Mouse (Mus musculus) kidney, adult 11 months (tissue): Measurements from ENCODE around the gene Ak2.

Experiments used
- DNase-seq: peaks from one replicate; pipeline ENCODE4 v3.0.0; 2022

Gene Ak2

DNA sequence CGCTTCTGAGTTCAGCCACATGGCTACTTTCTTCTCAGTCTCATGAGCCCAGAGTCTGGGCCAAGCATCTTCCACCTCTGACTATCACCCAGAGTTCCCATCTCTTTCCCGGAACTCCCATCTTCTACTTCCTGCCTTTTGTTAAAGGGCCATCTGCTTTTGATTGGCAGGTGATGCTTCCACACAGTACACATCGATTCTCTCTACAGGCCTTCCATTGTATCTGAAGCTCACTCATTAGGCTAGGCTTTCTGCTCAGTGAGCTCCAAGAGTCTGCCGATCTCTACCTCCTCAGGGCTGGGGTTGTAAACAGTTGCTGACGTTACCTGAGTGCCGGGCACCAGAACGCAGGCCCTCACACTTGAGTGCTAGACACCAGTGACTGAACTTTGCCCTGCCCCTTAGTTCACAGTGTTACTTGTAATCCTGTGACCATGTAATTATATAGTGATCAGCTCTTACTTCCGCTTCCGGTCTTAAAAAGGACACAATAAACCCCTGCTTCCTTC, at the start of gene Ak2:
TSS of gene Ak2 (plus strand) at position 459 of the 509 bp plus-strand sequence.
- no peak for DNase-seq

DNA sequence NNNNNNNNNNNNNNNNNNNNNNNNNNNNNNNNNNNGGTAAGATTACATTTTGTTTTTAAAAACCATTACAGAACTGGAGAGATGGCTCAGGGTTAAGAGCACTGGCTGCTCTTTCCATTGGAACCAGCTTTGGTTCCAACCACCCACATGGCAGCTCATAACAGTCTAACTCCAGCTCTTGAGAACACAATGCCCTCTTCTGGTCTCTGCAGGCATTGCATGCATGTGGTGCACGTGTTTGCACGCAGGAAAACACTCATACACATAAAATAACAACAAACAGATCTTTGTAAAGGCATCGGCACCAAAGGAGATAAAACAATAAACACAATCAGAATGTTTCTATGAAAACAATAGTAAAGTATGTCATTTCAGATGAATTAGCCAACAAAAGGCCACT, 49.4 kb upstream of the Ak2 start:
- no peak for DNase-seq

DNA sequence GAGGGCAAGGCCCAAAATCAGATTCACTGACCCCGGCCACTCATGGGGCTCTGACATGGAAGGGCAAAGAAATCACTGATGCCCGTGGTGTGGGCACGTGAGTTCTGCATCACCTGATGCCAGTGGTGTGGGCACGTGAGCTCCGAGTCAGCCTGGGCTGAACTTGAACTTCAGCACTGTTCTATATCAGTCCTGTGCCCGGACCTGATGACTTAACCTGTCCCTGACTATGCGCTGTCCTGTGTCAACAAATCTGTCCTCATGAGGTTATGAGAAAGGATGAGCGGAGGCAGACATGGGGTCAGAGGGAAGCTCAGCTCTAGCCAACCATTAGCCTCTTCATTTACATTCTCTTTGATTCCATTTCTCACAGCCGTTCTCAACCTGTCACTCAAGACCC, 45.0 kb upstream of the Ak2 start:
- DNase-seq = no peak

DNA sequence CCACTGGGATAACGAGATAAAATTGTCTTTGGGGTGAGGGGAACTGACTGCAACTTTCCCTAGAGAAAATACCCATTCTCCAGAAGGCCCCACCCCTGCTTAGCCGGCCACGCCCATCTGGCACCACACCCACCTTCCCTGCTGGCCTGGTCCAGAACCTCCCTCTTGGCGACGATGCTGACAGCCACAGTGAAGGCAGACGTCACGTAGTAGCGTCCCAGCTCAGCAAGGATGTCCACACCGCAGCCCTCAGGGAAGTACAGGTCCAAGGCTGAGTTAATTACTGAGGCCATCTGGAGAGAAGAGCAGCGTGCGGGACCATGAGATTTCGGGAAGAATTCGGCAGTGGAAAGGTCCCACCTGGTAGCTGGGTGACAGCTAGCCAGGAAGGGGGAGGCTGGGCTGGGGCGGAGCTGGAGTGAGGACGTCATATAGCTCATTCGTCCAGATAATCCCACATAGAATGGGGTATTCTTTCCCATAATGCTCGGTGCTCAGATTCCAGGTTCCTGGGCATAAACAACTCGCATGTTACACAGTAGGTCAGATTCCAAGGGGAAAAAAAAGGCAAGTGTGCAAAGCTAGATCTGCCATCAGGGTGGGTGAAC, 44.3 kb upstream of the Ak2 start:
- no peak for DNase-seq

DNA sequence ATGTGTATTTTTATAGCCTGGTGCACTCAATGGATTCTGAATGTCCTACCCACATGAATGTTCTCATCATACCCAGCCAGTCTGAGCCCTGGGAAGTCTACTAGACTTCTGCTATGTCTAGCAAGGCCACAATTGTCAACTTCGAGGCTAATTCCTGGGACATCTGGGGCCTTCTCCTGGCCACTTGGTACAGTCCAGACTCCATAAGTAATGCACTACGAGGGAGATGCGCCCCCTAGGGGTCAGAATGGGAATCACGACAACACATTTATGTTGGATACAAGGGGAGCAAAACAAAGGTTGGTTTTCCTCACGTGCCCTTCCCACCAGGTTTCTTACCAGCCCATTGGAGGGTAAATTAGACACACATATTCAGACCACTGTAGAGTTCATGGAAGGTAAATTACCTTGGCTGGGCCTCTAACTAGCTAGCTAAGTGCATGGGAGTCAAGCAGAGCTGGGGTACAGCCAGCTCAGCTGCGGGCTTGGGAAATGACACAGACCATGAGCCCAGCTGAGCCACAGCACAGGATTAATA, 43.6 kb upstream of the Ak2 start:
- no peak for DNase-seq

DNA sequence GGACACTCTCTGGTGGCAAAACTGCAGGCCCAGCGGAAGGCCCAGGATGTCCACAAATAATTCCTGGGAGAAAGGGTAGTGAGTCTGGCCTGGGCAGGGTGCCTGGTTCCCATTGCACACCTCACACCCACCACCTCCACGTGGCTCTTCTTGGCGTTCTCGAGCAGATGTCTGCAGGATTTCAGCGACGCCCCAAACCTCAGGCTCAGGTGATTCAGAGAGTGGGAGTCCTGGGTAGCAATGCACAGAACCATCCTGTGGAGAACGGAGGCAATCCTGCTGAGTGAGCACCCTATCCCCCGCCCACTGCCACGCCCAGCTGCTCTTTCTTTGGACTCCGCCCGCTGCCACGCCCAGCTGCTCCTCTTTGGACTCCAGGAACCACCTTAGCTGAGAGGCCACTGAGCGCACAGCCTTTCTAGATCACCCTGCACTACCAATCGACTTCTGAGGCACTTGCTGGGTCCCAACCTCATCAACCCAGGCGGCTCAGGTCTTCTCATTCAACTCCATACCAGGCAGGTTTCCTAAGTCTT, 42.2 kb upstream of the Ak2 start:
- DNase-seq = no peak

DNA sequence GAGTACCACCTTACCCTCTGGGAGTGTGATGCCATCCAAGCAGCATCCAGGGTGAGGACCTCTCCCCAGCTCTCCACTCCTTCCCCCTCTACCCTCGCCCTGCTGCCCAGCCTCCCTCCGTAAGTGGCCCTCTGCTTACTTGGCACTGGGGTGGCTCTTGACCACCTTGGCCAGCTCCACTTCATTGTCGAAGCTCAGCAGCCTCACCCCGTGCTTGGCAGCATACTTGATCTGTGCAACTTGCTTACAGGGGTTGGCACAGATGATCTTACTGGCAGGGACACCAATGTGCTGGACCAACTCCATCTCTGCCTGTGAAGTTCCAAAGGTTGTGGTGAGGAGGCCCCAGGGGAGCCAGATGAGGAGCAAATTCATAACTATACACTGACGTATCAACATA, 41.3 kb upstream of the Ak2 start:
- DNase-seq = peak; percentile 67

DNA sequence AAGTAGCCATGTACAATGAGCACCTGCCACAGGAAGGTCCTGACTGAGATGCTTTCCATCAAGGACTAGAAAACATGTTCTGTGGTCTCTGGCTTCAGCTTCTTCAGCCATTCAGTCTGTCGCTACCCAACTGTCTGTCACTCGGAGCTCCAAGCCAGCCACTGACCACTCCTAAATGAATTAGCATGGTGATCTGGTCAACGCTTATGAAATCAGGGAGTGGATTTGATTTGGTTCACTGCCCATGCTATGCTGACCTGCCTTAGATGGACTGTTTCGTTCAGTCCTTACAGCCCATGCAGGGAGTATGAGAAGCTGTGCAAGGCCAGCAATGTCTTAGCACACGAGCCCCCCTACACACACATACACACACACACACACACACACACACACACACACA, 37.9 kb upstream of the Ak2 start:
- DNase-seq = no peak

DNA sequence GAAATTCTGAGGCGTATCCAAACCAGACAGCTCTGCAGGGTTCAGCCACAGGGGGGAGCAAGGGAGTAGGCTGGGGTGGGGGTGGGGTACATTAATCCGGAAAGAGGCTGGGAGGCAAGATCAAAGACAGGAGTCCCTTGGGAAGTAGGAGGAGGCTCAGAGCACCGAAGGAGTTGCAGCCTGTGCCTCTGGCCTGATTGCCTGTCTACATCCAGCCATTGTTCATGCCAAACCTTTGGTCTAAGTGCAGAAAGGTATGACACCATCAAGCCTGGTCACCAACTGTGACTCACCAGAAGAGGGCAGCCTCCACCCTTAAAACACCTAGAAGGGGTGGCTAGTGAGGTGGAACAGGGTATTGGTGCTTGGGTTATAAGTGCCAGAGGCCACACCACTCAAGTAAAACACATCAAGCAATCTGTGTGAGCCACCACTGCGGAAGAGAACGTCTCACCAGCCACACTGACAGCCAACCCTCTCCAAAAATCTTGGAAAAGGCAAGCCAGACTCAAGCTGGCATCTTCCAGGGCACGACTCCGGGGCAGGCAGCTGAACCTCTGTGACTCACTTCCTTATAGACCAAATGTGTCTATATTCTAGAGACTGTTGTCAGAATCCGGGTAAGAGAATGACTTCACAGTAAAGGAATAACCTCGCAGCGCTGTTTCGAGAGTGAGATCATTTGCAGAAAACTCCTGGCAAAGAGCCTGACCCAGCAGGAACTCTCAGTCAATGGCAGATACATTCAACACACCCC, 34.4 kb upstream of the Ak2 start:
- DNase-seq = peak; percentile 60

DNA sequence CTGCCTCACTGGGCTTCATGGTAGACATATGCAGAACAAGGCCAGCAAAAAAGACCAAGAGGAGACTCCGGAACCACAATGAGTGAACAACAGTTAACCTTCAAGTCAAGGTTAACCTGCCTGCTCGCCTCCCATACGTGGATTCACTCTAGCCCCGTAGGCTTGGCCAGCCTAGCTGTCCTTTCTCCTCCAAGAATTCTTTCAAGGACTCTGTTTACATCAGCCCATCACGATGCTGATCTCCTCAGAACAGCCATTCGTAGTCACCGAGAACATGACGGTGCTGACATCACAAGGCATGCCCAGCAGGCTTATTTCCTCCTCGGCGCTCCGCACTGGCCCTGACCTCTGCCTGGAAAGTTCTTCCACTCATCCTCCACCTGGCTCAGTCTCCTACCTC, 33.6 kb upstream of the Ak2 start:
- DNase-seq = peak; percentile 36

DNA sequence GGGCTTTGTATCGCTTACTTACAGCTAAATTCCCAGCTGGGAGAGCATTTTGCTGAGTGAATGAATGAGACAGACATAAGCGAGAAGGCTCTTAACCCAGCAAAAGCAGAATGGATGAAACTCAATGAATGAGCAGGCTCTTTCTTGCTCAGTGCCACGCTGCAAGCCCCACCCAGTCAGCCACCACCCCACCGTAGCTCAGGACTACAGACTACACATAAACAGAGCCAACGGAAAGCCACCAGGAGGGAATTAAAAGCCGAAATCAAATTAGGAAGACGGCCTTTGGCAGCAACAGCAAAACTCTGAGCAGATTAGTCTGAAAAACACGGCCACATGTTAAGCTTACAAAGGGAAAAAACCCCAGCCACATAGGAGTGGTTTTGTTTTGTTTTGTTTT, 32.9 kb upstream of the Ak2 start:
- no peak for DNase-seq

DNA sequence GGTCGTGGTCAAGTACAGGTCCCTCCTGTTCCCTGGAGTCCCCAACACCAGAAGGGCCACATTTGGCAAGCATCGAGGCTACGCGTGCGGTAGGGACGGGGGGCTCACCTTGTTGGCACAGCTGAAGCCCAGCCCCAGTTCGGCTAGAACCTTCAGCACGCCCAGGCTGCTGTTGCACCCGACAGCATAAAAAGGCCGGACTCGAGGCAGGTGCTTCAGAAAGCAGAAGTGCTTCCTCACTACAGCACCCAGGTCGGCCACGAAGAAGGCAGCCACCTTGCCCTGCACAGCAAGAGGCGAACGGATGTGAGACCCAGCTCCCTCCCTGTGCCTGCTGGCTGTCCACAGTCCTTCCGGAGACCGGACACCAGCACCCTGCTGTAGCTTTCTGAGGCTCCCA, 32.1 kb upstream of the Ak2 start:
- DNase-seq = no peak

DNA sequence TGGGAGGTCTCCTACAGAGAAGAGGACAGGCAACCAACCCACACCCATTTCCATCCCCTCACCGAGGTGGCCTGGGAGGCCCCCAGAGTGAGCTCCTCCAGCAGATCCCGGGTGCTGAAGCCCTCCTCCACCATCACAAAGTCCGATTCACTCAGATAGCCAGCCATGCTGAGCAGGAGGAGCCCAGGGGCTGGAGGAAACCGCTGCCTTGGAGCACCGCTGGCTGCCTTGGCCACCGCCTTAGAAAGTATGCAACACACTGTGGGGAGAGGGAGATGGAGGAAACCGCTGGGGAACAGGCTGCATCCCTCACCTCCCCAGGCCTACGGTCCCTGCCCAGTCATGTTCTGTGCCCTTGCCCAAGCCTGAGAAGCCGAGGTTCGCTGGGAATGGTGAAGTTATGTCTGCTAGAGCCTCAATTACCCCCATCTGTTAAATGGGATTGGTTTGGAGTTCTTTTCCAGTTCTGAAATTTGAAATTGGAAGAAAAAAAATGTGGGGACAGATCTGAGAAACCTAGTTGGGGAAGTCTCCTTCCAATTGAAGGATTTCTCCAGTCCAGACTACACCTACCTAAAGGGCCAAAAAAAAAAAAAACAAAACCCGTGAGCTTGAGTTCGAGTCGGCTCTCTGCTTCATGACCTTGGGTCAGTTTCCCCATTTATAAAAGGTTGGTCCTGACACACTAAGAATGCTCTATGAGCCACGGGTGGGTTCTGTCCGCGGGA, 30.3 kb upstream of the Ak2 start:
- DNase-seq = no peak

DNA sequence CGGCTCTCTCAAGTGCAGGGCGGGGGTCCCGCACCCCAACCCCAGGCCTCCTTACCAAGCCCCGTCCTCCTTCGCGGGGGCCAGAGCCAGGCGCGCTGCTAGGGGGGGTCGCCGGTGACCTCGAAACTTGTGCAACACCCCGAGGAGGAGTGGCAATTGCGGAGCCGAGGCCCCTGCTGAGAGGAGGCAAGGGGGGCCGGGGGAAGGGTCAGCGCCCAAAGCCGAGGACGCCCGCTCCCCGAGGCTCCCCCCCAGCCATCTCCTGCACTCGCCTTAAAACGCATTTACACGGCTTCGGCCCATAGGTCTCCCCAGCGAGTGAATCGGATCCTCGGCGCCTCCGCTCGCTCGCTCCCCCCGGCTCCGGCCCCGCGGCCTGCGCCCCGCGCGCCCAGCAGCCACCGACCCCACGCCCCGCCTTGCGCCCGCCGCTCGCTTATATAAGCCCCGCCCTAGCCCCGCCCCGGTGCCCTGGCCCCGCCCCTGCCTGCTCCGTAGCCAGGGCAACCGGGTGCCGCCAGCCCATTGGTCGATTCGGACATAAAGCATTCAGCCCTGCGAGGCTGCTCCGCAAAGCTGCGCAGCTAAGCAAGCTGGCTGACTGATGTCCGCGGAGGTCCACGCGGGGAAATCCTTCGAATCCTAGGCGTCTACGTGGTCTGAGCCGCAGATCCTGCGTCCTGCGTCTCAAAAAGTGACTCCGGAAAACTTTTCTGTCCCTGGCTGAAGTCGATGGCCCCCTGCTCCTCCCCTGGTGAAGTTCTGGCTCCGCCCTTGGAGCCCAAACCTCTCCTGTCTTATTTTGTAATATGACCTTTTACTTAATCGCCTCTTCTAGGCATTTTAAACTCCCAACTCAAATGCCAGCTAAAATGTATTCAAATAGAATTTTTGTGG, 29.5 kb upstream of the Ak2 start, which contains the start of gene Azin2:
TSS of gene Azin2 (minus strand) at position 414 of the 897 bp plus-strand sequence.
- peak; percentile 90 for DNase-seq

DNA sequence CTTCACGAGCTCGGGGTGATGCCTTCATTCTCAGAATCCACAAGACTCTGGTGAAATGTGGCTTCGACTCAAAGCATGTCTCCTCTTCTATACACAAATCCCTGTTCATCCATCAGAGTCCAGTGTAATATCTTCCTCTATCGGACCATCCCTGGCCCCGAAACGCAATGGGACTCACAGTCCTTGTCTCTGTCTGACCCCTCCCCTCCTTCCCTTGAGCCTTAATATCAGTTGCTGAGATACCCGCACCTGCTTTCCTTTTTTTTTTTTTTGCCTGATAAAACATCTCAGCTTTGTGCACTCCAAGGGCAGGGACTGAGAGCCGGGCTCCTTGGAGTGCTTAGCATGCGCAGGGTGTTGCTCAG, 28.9 kb upstream of the Ak2 start:
- DNase-seq = no peak

DNA sequence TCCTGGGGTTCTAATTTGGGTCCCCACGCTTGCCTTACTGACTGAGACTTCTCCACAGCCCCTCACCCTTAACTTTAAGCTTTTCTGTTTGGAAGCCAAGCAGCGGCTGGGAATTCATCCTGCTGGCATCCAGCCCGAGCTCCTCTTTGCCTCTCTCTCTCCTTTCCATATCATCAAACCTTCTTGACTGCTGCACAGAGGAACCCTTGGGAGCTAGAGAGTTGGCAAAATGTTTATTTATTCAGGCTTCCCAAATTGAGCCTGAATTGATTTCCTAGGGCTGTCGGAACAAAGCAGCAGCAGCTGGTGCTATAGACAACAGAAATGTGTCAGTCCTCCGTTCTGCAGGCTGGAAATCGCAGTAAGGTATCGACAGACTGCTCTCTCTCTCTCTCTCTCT, 25.0 kb upstream of the Ak2 start:
- DNase-seq = no peak

DNA sequence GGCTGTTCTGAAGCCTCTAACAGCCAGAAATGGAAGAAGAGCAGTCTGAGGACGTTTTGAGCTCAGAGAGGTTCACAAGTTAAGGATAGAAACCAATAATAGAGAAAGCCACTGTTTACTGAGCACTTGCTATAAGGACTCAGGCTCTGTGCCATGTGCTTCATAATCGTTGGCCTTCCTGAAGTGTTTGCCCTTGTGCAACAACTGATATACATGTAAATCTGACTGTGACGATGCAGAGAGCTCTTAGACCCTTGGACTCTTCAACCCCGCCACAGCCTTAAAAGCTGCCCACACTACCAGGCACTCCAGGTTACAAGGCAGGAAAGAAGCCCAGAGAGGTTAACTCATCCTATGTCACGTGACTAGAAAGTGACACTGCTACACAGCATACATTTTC, 22.7 kb upstream of the Ak2 start:
- DNase-seq = no peak

DNA sequence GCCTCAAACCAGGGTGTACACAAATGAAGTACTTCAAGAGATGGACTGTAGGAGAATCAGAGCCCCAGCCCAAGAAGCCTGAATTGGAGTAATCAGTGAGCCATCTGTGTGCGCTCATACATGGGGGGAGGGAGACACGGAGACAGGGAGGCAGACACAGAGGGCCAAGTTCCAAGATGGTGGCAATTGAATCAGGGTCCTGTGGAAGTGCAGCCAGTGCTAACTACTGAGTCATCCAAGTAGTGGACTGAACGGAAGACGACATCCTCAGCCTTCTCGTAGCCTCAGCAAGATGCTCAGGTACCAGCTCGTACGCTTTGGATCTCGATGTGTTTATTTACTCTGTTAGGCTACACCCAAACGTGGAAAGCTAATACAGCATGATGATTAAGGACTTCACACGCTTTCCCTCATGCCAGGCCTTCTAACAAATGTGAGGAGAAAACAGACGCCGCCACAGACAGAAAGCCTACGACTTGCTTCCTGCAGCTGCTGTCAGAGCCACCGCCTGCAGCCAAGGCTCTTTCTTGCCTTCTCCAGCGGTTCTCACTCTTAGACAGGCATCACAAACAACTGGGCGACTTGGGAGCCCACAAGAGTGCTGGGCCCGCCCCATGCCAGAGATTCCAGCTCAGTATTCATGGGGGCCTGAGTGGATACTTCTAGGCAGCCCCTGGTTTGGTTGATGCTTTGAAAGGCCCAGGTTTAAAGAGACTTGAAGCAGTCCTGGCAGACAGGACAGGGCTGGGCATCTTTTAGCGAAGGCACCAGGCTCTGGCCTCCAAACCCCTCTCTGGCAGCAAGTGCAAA, 21.9 kb upstream of the Ak2 start:
- DNase-seq = no peak

DNA sequence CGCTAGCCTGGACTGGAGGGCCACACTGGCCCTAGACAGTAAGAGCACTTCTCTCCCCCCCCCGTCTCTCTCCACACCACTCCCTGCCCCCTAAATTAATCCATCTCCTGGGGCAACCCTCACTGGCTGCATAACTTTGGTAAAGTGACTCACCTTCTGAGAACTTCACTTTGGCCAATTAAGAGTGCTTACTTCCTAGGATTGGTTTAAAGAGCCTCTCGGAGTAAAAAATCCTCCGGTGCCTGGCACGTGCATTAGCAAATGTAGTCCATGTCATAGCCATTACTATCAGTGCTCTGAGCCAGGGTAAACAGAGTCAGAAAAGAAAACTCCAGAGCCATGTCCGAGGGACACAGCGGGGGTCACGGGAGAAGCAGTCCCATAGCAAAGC, 21.3 kb upstream of the Ak2 start:
- no peak for DNase-seq

DNA sequence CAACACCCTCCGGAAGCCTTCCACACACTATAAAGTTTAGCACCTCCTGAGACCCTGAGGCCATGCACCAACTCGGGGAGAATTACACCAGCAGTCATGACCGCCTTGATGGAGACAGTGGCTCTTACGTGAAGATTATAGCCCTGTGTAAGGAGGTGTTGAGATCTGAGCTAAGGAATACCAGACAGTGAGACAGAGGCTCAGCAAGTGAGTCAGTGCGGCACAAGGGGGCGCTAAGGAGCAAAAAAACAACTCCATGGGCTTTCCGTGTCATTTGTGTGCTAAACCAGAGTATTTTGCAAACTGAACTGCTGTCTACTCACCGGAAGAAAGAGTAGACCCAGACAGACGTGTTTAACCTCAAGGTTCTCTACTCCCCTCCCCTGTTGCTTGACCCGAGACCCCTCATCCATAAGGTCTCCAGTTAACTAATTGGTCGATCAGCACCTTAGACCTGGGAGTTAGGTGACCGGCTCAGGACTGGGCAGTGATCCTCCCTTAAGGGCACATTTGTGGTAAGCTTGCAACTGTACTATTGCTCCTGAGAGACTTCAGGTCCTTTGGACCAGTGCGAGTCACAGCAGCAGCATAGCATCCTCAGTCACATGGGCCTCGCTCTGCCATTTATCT, 20.6 kb upstream of the Ak2 start:
- DNase-seq = peak; percentile 60

DNA sequence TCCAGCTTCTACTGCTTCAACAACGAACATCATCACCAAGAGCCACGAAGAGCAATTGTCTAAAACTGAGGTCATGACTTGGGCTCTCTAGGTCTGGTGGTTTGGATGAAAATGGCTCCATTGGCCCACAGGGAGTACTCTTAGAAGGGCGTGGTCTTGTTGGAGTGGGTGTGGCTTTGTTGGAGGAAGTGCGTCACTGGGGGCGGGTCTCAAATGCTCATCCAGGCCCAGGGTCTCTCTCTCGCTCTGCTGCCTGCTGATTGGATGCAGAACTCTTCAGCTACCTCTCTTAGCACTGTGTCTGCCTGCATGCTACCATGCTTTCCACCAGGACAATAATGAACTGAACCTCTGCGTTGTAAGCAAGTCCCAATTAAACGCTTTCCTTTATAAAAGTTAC, 17.1 kb upstream of the Ak2 start:
- no peak for DNase-seq
